Mouse (Mus musculus) regulatory T cell (primary cell): ENCODE measurements at regions not wholly inside any gene's neighbourhood (a gene's known extent, or its start where the extent isn't known, plus 50 kb on each side); places are given as distances from the start of the nearest gene placed in this dataset.
"Not testable (repeated sequence)": the region's sequence is repeated elsewhere in the genome, so short reads cannot be mapped to it uniquely, and the experiment has no call there.

Experiments
- in situ Hi-C: fragments of 300-600 bp; cut with MboI, MseI; formaldehyde crosslinking; loops from one replicate; pipeline ENCODE4 v1.15.1; 2025; ENCODE audit warnings: high pct_unique_total_duplicates

DNA sequence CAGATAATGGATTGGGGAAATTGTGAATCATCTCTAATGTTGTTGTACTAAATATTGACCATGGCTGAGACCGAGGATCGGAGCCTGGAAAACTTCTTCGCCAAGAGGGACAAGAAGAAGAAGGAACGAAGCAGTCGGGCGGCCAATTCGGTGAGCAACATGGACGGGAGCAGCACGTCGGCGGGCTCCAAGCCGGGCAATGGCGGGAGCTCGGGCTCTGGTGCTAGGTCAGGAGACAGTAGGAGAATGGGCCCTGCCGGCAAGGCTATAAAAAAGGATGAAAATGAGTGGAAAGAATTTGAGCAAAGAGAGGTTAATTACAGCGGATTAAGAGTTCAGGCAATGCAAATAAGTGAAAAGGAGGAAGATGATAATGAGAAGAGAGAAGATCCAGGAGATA lies 55.0 kb upstream of the Zfp990 start:
- in situ Hi-C loops = loop anchor here (5.0 kb wide), 1 partner anchor 33 kb away; no protein-coding TSS in a partner anchor

DNA sequence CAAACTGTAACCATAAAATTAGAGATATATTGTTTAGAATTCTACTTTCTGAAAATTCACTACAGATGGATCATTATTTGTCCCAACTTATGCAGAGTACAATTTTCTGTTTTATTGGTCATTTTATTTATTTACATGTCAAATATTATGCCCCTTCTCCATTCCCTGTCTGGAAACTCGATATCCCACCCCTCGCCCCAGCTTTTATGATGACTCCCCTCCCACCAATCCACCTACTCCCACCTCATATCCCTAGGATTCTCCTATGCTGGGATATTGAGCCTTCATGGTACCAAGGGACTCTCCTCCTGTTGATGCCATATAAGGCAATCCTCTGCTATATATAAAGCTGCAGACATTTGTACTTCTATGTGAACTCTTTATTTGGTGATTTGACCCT lies 62.0 kb upstream of the Zfp990 start:
- in situ Hi-C loops = loop anchor here (5.0 to 25.0 kb wide), 6 partner anchors 414 to 1514 kb away; partner anchors contain the start of genes Zfp986, Zfp989 and Zfp993

DNA sequence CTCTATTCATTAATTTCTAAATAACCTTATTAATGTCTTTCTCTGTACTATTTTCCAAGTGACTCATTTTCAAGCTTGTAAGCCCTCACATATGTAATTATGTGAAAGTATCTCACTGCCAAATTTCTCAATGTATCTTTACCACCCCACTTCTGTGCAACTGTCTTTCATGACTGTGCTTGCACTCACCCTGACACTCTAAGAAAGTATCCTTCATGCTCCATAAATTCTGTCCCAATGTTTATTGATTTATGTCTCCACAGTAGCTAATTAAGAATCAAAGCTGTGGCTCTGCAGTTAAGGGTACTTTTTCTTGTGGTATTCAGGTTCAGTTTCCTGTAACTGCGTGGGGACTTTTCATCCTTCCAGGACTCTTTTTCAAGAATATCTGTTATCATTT lies 73.8 kb upstream of the Zfp990 start:
- in situ Hi-C loops = loop anchor here (25.0 kb wide), 4 partner anchors 426 to 1526 kb away; partner anchors contain the start of genes Zfp986, Zfp989 and Zfp993

DNA sequence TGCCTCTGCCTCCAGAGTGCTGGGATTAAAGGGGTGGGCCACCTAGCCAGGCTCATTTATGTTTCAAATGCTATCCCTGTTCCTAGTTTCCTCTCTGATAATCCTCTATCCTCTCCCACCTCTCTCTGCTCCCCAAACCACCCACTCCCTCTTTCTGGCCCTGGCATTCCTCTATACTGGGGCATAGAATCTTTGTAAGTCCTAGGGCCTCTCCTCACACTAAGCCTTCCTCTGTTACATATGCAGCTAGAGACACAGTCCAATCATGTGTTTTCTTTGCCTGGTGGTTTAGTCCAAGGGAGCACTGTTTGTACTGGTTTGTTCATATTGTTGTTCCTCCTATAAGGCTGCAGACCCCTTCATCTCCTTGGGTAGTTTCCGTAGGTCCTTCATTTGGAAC lies 76.0 kb upstream of the Zfp990 start:
- in situ Hi-C loops = loop anchor here (25.0 kb wide), 4 partner anchors 428 to 1528 kb away; partner anchors contain the start of genes Zfp986, Zfp989 and Zfp993

DNA sequence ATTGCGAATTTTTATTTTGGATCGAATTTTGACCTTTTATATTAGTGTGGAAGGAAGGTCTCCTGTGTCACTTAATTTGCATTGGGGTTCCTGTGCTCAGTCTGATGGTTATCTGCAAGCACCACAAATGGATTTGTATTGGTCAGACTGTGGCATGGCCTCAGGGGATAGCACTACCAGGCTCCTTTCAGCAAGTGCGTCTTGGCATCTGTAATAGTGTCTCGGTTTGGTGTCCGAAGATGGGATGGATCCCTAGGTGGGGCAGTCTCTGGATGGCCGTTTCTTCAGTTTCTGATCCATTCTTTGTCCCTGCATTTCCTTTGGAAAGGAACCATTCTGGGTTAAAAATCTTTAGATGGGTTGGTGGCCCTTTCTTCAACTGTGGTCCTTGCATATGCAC lies 76.5 kb upstream of the Zfp990 start:
- in situ Hi-C loops = loop anchor here (25.0 kb wide), 4 partner anchors 428 to 1528 kb away; partner anchors contain the start of genes Zfp986, Zfp989 and Zfp993

DNA sequence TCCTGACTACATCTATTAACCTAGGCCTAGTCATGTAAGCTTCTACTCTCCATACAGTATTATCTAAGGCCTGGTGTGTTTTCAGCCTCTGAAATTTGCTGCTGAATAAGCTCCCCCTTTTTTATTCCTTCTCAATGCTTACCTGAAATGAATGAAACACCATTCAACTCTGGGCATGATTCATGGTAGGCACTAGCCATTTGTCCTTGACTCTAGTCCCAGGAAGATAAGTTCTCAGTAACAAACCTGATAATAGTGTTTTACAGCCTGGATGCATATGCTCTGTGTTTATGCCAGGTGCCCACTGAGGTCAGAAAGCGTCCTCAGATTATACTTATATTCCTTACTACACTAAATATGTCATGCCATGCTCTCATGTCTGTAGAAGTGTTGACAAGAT lies 77.3 kb upstream of the Zfp990 start:
- in situ Hi-C loops = loop anchor here (25.0 kb wide), 4 partner anchors 429 to 1529 kb away; partner anchors contain the start of genes Zfp986, Zfp989 and Zfp993

DNA sequence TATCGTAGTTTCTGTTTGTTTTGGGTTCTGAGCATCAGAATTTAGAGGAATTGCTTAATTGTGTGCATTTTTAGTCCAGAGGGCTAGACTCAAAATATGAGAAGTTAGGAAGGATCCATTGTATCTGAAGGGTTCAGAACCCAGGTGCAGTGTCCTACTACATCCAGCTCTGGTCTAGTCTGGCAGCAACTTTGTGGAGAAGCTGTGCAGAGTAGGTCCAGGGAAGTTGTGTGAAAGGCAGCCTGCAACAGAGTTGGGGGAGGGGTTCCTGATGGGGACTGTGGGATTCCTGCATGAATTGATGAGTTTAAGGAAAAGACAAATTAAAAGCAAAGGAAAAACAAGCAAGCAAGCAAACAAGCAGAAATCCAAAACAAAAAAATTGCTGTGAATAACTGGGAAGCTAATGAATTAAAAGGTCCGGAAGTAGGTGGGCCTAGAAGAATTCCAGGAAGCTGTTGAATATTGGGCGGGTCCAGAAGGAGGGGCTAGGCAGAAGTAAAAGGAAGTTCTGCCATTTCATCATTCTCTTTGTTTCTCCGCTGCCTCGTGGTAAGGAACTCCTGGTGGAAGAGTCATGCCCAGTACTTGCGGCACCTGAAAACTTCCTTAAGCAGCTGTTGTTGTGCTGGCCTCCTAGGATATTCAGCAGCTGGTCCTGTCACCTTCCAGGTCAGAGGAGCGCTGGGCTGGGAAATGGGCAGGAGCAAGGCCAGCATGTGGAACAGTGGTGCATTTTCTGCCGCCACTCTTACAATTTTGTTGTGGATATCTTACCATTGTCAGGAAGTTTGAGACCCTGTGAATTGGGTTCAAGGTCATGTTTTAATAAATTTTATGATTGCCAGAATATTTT lies 78.4 kb upstream of the Zfp990 start:
- in situ Hi-C loops = loop anchor here (25.0 kb wide), 4 partner anchors 430 to 1530 kb away; partner anchors contain the start of genes Zfp986, Zfp989 and Zfp993

DNA sequence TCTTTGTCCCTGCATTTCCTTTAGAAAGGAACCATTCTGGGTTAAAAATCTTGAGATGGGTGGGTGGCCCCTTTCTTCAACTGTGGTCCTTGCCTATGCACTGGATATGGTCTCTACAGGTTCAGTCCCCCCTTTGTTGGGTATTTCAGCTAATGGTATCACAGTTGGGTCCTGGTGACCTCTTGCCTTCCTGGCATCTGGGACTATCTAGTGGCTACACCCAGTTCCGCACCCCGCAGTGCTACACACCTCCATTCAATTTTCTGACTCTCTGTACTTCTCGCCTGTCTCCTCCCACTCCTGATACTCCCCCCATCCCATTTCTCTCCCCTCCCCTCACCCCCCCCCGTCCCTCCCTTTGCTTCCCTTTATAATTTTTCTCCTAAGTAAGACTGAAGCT lies 92.7 kb upstream of the Zfp990 start:
- in situ Hi-C loops = loop anchor here (5.0 to 10.0 kb wide), 2 partner anchors 1593 to 1724 kb away; no protein-coding TSS in a partner anchor

DNA sequence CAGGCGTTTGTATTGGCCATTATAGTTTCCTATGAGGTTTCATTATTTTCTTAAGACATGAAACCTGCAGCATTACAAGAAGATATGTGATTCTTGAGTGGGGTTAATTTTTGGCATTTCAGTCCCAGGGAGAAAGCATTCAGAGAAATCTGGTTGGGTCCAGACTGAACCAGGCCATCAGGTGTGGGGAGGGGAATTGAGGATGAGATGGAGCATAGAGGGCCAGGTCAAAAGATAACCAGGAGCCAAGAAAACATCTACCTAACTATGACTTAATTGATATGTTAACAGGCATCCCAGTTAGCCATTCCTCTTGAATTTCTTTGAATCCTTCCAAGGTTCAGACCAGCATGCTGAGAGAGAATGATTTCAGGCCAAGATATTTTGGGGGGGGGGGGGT lies 96.2 kb upstream of the Tnfrsf8 start:
- in situ Hi-C loops = loop anchor here (10.0 kb wide), 1 partner anchor 1586 kb away; no protein-coding TSS in a partner anchor

DNA sequence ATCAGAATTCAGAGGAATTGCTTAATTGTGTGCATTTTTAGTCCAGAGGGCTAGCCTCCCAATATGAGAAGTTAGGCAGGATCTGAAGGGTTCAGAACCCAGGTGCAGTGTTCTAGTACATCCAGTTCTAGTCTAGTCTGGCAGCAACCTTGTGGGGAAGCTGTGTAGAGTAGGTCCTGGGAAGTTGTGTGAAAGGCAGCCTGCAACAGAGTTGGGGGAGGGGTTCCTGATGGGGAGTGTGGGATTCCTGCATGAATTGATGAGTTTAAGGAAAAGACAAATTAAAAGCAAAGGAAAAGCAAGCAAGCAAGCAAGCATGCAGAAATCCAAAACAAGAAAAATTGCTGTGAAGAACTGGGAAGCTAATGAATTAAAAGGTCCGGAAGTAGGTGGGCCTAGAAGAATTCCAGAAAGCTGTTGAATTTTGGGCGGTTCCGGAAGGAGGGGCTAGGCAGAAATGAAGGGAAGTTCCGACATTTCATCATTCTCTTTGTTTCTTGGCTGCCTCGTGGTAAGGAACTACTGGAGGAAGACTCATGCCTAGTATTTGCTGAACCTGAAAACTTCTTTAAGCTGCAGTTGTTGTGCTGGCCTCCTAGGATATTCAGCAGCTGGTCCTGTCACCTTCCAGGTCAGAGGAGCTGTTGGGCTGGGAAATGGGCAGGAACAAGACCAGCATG lies 95.0 kb upstream of the Tnfrsf8 start:
- in situ Hi-C loops = loop anchor here (10.0 kb wide), 1 partner anchor 1585 kb away; no protein-coding TSS in a partner anchor

DNA sequence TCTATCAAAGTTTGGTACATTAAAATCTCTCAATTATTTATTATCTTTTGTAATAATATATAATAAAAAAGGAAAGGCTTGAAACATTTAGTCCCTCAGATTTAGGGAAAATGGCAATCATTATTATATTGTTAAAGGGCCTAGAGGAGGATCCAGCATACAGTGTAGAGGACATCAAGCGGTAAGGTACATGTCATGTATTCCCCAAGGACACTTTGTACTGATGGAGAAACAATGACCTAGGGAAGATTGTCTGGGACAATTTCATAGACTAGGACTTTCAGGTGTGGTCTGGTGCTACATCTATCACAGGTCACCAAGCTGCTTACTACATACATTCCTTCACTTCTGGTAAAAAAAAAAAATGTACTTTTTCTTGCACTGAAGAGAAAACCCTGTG lies 91.1 kb upstream of the Tnfrsf8 start:
- in situ Hi-C loops = not testable (repeated sequence)

DNA sequence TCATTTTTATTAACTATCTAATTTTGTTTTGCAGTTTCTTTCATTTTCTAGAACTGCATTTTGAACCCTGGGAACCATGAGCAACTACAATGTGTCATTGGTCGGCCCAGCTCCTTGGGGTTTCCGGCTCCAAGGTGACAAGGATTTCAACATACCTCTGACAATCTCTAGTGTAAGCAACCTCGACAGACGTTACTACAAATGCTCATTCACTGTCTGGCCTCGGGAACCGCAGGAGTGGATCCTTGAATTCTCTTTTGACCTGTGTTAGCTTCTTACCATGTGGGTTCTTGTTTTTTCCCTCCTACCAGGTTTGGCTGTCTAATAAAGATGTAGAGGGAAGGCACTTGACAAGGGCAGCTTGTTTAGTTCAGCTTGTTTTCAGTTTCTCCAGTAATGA lies 89.3 kb upstream of the Tnfrsf8 start:
- in situ Hi-C loops = loop anchor here (5.0 kb wide), 1 partner anchor 173 kb away; no protein-coding TSS in a partner anchor

DNA sequence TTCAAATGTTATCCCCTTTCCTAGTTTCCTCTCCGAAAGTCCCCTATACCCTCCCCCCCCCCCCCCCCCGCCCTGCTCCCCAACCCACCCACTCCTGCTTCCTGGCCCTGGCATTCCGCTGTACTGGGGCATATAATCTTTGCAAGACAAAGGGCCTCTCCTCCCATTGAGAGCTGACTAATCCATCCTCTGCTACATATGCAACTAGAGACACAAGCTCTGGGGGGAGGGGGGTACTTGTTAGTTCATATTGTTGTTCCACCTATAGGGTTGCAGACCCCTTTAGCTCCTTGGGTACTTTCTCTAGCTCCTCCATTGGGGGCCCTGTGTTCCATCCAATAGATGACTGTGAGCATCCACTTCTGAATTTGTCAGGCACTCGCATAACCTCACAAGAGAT lies 63.9 kb upstream of the Tnfrsf8 start:
- in situ Hi-C loops = not testable (repeated sequence)

DNA sequence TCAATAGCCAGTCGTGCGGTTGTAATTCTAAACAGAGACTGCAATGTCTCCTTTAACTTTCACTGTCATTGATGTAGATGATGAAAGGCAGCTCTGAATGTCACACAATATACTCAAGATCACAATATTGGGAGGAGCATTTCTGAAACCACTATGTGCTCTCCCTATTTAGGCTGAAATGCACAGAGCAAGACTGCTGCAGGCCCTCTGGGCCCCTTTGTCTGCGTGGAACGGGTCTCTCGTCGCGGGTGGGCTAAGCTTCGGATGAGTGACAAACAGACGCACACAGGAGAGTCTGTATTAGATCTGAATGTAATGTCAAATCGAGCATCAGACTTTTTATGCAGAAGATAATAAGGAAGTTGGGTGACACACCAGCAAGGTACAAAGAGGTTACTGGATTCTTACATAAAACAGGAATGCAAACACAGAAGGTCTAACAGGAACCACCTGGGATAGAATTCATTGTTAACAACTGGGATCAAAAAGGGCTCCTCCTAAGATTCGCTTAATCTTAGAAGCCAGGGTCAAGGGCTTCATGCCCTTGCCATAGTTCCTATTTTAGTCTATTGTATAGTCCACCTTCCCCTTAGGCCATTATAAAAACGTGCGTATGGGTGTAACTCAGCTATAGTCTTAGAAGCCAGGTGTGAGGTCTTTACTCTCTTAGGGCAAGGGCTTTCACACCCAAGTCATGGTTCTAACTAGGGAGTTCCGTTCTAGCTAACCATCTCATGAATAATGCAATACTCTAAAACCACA lies 62.5 kb upstream of the Tnfrsf8 start:
- in situ Hi-C loops = not testable (repeated sequence)

DNA sequence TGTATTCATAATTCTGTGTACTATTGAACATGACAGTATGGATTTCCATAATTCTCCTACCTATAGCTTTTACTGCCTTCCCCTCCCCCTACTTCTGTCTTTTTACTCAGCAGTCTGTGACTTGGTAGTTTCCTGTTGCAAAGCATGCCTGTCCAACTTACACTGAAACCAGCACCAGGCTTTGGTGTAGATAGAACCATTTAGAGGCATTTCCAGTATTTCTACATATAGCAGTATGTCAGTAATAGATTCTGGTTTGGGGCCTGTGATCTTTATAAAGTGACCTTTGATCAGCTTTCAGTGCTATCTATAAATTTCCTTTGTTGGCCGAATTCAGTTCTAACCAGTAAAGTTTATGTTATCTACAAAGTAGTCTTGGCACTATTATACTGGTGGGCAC lies 54.8 kb upstream of the Tnfrsf8 start:
- in situ Hi-C loops = no loop called here

DNA sequence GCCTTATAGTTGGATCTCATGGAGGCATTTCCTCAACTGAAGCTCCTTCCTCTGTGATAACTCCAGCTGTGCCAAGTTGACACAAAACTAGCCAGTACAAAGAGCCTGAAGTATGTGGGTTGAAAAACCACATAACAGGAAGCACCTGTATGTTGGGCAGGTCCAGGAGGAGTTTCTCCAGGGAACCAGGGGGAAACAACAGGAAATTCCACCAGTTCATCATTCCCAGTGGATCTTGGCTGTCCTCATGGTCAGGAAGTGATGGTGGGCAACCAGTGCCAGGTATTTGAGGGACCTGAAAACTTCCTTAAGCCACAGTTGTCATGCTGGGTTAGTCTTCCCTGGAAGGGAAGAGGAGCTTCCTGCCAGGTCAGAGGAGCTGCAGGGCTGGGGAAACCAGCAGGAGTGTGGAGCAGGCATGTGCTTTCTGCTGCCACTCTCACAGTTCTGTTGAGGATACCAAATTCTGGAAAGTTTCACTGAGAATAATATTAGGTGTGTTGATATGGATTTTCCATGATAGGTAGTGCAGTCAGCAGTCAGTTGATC lies 52.4 kb upstream of the Tnfrsf8 start:
- in situ Hi-C loops = no loop called here

DNA sequence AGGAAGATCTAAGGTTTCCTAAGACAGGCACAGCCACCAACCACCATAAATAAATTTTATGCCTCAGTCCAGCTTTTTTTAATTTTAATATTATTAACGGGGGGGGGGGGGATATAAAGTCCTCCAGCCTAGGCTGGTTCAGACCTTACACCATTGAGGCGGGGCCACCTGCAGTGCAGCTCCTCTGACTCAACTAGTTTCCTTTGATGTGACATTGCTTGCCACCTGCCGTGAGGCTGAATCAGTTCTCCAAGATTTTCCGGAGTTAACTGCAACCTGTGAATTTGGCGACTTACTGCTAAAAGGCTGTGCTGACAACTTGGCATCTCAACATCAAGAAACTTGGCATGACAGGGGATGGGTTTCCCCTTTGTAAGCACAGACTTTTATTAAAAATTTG lies 51.3 kb upstream of the Tnfrsf8 start:
- in situ Hi-C loops = no loop called here

DNA sequence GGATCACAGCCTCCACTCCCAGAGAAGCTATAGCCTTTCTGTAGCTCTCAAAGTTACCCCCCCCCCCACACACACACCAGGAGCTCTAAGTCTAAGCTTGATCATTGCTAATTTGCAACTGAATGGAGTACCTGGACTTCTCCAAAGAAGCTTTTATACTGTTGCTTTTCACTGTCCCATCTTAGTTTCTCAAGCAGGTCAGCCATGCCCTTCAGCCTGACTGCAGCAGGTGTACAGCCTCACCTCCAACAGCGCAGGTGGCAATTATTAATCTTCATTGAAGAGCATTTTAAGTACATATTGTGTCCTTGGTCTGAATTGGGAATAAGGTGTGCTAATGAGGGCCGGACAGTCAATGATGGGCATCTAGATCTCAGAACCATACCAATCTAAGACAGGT lies 50.8 kb upstream of the Tnfrsf8 start:
- in situ Hi-C loops = not testable (repeated sequence)
